ENCODE assay signal across 2 mouse cellular contexts in the genomic region with DNA sequence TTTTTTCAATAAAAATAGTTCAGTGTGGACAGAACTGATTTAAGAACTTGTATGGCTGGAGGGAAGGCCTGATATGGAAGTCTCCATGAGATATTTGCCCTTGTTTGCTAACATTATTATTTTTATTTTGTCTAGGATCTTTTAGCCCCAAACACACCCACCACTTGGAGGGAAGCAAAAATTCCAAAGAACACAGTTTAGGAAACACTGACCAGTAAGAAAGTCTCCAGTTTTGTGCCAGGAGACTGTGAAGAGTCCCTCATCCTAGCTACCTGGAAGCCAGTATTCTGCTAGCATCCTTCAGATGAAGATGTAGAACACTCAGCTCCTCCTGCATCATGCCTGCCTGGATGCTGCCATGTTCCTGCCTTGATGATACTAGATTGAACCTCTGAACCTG.
DNase-seq lines count a peak whose midpoint lies in the region.

No protein-coding gene starts in this region.

- DNase-seq in heart, adult 11 months, result peak; percentile 85
- peak; percentile 18 to 65 for DNase-seq in spleen, postnatal 4 days (ENCODE audit: low spot score in 2 of 2)
